In the genomic region with DNA sequence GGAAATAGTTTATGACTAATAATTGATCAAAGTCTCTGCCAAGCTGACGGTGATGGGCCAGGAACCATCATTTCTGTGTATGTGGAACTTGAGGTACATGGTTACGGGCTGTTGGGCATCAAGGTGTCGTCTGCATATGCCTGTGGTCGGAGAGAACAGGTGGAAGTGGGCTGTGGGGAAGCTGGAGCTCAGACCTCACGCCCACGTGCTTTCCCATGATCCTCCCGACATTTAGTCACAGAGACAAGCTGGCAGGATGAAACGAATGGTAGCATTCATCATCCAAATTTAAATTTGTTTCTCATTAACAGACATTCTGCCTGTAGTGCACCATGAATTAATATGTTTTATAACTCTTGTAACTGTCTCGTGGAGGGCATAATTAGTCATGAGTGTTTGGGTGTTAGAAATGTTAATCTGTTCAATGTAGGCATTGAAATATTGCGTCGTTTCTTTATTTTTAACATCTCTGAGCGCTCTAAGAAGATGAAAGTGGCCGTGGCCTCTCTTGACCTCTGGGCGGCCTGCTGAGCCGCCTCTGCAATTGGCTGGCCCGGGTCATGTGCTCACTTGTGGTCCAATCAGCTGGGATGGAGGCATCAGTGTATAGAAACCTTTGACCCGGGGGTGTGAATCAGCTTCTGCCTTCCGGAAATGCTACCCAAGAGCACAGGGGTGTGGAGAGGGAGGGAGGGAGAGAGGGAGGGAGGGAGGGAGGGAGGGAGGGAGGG, we compare ENCODE assay signal across 13 mouse cellular contexts. TPM values are rescaled to one million over a fixed set of nuclear protein-coding genes. Genes with fewer than 3 reads are reported as not detected.
DNase-seq lines count a peak whose midpoint lies in the region; TF ChIP-seq lines count a peak whose summit lies in the region.
"Had no signal": no experiment of that assay in that cellular context is flagged by ENCODE, and none has a peak within 500 bp of the region (broad histone marks: within the 10 kb centered on the region; RNA-seq: fewer than 3 reads in every experiment).

No protein-coding gene starts in this region.

- H3K27ac ChIP-seq in left cerebral cortex, adult 2 months: peak overlapping the region; percentile 24; the same call in 1 of the 2 replicates
- H3K27ac ChIP-seq: gastrocnemius, adult 2 months; kidney, postnatal 0 days; limb, embryonic 12.5 days; stomach, postnatal 0 days had no signal

- peak; percentile 37 to 56 for DNase-seq in left cerebral cortex, adult 2 months (ENCODE audit: extremely low spot score in 1 of 2, low spot score in 2 of 2)
- DNase-seq in left cerebral cortex, adult 9 months (ENCODE audit: low spot score in 2 of 2): no peak
- DNase-seq in right cerebral cortex, adult 18-20 months: peak; percentile 69
- no peak for DNase-seq in right cerebral cortex, postnatal 4 days
- peak; percentile 50 for DNase-seq in layer of hippocampus, adult 9-10 months (ENCODE audit: low spot score)
- peak; percentile 53 for DNase-seq in telencephalon, adult 2 months (ENCODE audit: low read depth, low spot score)
- no peak for DNase-seq in ovary, adult 18-20 months (ENCODE audit: low spot score)
- DNase-seq: adrenal gland, postnatal 14 days; cerebellum, adult 18-20 months; gastrocnemius, adult 2 months had no signal

- intact Hi-C loops in left cerebral cortex, adult 2 months (cut with DNase I): loop anchor here (2.0 kb wide), 1 partner anchor 45 kb away; a partner anchor contains a TSS

- TF ChIP-seq CTCF in left cerebral cortex, adult 2 months (IDR thresholded peaks at IDR 0.05): no peak

- H3K4me3 ChIP-seq in left cerebral cortex, adult 2 months: no peak overlapping the region
- H3K4me3 ChIP-seq: gastrocnemius, adult 2 months; limb, embryonic 12.5 days had no signal

RNA-seq across cellular contexts. Expression of a gene that starts 45.9 kb away (rescaled TPM):
- total RNA-seq in left cerebral cortex, adult 2 months (2021): 100 to 1,000 TPM; 242 to 281 TPM

Comparison
In these comparisons a context has a peak if more than half of its experiments do, and no peak if none do; other contexts are left out.
1. DNase-seq: peak in left cerebral cortex, adult 2 months (2 of 2), right cerebral cortex, adult 18-20 months (single experiment), layer of hippocampus, adult 9-10 months (single experiment) and telencephalon, adult 2 months (single experiment); none in left cerebral cortex, adult 9 months (0 of 2), right cerebral cortex, postnatal 4 days (single experiment) and ovary, adult 18-20 months (single experiment).